Mouse (Mus musculus) kidney, embryonic 16.5 days (tissue): ENCODE measurements around the gene Txlng. TPM values are rescaled to one million over a fixed set of nuclear protein-coding genes. Genes with fewer than 3 reads are reported as not detected.
A peak's percentile ranks its signal among the peaks of the same experiment; 100 is the strongest.
"Not testable (repeated sequence)": the region's sequence is repeated elsewhere in the genome, so short reads cannot be mapped to it uniquely, and the experiment has no call there.

Experiments
- ATAC-seq: fragments of 200-750 bp; cut with Nextera tagmentation; 2 replicates; pipeline ENCODE4 v1.8.0; 2017; ENCODE audit warnings: moderate TSS enrichment; ENCODE audit not compliant: low FRiP score, low TSS enrichment
- H3K27ac ChIP-seq: fragments of 300-500 bp; sonication (generic); 2 replicates; pipeline ENCODE4 v1.5.1; 2014; ENCODE audit warnings: low read length
- H3K27me3 ChIP-seq: fragments of 300-500 bp; sonication (generic); 2 replicates; pipeline ENCODE4 v1.6.1; 2014; ENCODE audit warnings: low read length, control low read depth, mixed read lengths; ENCODE audit not compliant: insufficient read depth
- H3K36me3 ChIP-seq: fragments of 300-500 bp; sonication (generic); 2 replicates; pipeline ENCODE4 v1.6.1; 2014; ENCODE audit warnings: low read length, control low read depth, mixed read lengths; ENCODE audit not compliant: insufficient read depth
- H3K4me1 ChIP-seq: fragments of 300-500 bp; sonication (generic); 2 replicates; pipeline ENCODE4 v1.6.1; 2014; ENCODE audit warnings: low read length, control low read depth, mixed read lengths; ENCODE audit not compliant: insufficient read depth
- H3K4me2 ChIP-seq: fragments of 300-500 bp; sonication (generic); replicated peaks from 2 replicates; pipeline ENCODE4 v1.6.1; 2014; ENCODE audit warnings: low read depth, low read length
- H3K4me3 ChIP-seq: fragments of 300-500 bp; sonication (generic); 2 replicates; pipeline ENCODE4 v1.5.1; 2014; ENCODE audit warnings: mild to moderate bottlenecking, low read length
- H3K9ac ChIP-seq: fragments of 300-500 bp; sonication (generic); replicated peaks from 2 replicates; pipeline ENCODE4 v1.6.1; 2014; ENCODE audit warnings: low read length
- H3K9me3 ChIP-seq: fragments of 300-500 bp; sonication (generic); 2 replicates; pipeline ENCODE4 v1.6.1; 2016; ENCODE audit warnings: low read length, control low read depth
- WGBS: fragments of 180-500 bp; shearing (Covaris S2); extraction: QIAGEN DNeasy Blood & Tissue Kit; methylation state at CpG from one replicate; pipeline ENCODE4 v1.1.7; 2014; 5-methylcytosine and 5-hydroxymethylcytosine counted together
- polyA plus RNA-seq: library from polyadenylated mRNA; unstranded; fragments of >200 nt; fragmentation: Nextera tagmentation; extraction: Ambion mirVana; gene quantifications from 2 replicates; pipeline ENCODE4 v1.2.1, GENCODE M21; 2015

The Txlng gene
- polyA plus RNA-seq, 1 experiment from 2014 or later: 15.3 TPM

GRCm38 (mm10) chrX:162831542-162831941 lies 2.3 kb upstream of the Txlng start:
- Histone ChIP-seq H3K27ac (no peak overlapping the region), H3K36me3 (no peaks in the 10 kb centered on the region), H3K4me2 (no peak overlapping the region), H3K27me3 (peaks cover 7% of the 10 kb centered on the region; the same call in 1 of the 2 replicates), H3K4me1 (no peaks in the 10 kb centered on the region), H3K4me3 (no peak overlapping the region), H3K9ac (no peak overlapping the region), H3K9me3 (no peaks in the 10 kb centered on the region)
- WGBS: 75% methylated on average over 1 of the region's 1 CpGs
- ATAC-seq: no peak

- Histone ChIP-seq H3K9me3 (no peaks in the 10 kb centered on the region), H3K4me1 (no peaks in the 10 kb centered on the region), H3K9ac (no peak overlapping the region), H3K27me3 (peaks cover 7% of the 10 kb centered on the region; the same call in 1 of the 2 replicates), H3K36me3 (no peaks in the 10 kb centered on the region), H3K4me2 (no peak overlapping the region), H3K27ac (no peak overlapping the region), H3K4me3 (no peak overlapping the region)
- WGBS: 43% methylated on average over 1 of the region's 1 CpGs
- no peak for ATAC-seq
Observed at GRCm38 (mm10) chrX:162831036-162831435, 1.8 kb upstream of the Txlng start.

- not testable (repeated sequence) for H3K27me3 ChIP-seq, H3K4me1 ChIP-seq, H3K9ac ChIP-seq, H3K27ac ChIP-seq, H3K4me2 ChIP-seq, H3K4me3 ChIP-seq, H3K36me3 ChIP-seq, H3K9me3 ChIP-seq, ATAC-seq
- 65% methylated on average over 2 of the region's 2 CpGs for WGBS
Observed at GRCm38 (mm10) chrX:162830313-162830712, 1.1 kb upstream of the Txlng start.

- H3K9me3 ChIP-seq: no peaks in the 10 kb centered on the region
- H3K36me3 ChIP-seq: no peaks in the 10 kb centered on the region
- 42% methylated on average over 5 of the region's 5 CpGs for WGBS
- peak overlapping the region; percentile 30 for H3K4me2 ChIP-seq
- H3K4me3 ChIP-seq: peak overlapping the region; percentile 40
- peaks cover 7% of the 10 kb centered on the region; the same call in 1 of the 2 replicates for H3K27me3 ChIP-seq
- H3K4me1 ChIP-seq: no peaks in the 10 kb centered on the region
- peak; percentile 37; the same call in 1 of the 2 replicates for ATAC-seq
- H3K27ac ChIP-seq: no peak overlapping the region
- H3K9ac ChIP-seq: no peak overlapping the region
Observed at GRCm38 (mm10) chrX:162829741-162830140, 487 bp upstream of the Txlng start.

GRCm38 (mm10) chrX:162828783-162829182 lies 471 bp downstream of the Txlng start:
- no peaks in the 10 kb centered on the region for H3K36me3 ChIP-seq
- ATAC-seq: peak; percentile 57
- H3K27ac ChIP-seq: no peak overlapping the region
- H3K4me2 ChIP-seq: peak overlapping the region; percentile 82
- H3K9ac ChIP-seq: peak overlapping the region; percentile 67
- H3K9me3 ChIP-seq: no peaks in the 10 kb centered on the region
- no peaks in the 10 kb centered on the region for H3K4me1 ChIP-seq
- peak overlapping the region; percentile 60 for H3K4me3 ChIP-seq
- peaks cover 7% of the 10 kb centered on the region; the same call in 1 of the 2 replicates for H3K27me3 ChIP-seq
- WGBS: 29% methylated on average over 20 of the region's 20 CpGs

GRCm38 (mm10) chrX:162828016-162828415 lies 1.2 kb downstream of the Txlng start:
- H3K36me3 ChIP-seq: no peaks in the 10 kb centered on the region
- H3K9ac ChIP-seq: peak overlapping the region; percentile 67
- H3K27me3 ChIP-seq: peaks cover 7% of the 10 kb centered on the region; the same call in 1 of the 2 replicates
- 47% methylated on average over 6 of the region's 6 CpGs for WGBS
- H3K4me3 ChIP-seq: peak overlapping the region; percentile 60
- ATAC-seq: no peak
- no peaks in the 10 kb centered on the region for H3K9me3 ChIP-seq
- no peak overlapping the region for H3K27ac ChIP-seq
- no peaks in the 10 kb centered on the region for H3K4me1 ChIP-seq
- peak overlapping the region; percentile 82 for H3K4me2 ChIP-seq

GRCm38 (mm10) chrX:162800371-162800770 lies 28.9 kb downstream of the Txlng start:
- H3K36me3 ChIP-seq: 0 out of 2 replicates have a peak, but pooled peaks cover 3% of the 10 kb centered on the region
- H3K4me2 ChIP-seq: no peak overlapping the region
- H3K9ac ChIP-seq: no peak overlapping the region
- no peak overlapping the region for H3K27ac ChIP-seq
- no peaks in the 10 kb centered on the region for H3K27me3 ChIP-seq
- no peaks in the 10 kb centered on the region for H3K4me1 ChIP-seq
- no peak overlapping the region for H3K4me3 ChIP-seq
- no peak for ATAC-seq
- no peaks in the 10 kb centered on the region for H3K9me3 ChIP-seq

GRCm38 (mm10) chrX:162791392-162791791 lies 37.9 kb downstream of the Txlng start:
- H3K4me2 ChIP-seq, H3K27ac ChIP-seq, H3K9ac ChIP-seq, H3K4me3 ChIP-seq, H3K36me3 ChIP-seq, H3K27me3 ChIP-seq, ATAC-seq, H3K4me1 ChIP-seq, H3K9me3 ChIP-seq: not testable (repeated sequence)
- WGBS: 79% methylated on average over 5 of the region's 5 CpGs

- H3K27me3 ChIP-seq: peaks cover 2% of the 10 kb centered on the region; the same call in 1 of the 2 replicates
- H3K4me1 ChIP-seq: no peaks in the 10 kb centered on the region
- no peak overlapping the region for H3K27ac ChIP-seq
- WGBS: 80% methylated on average over 1 of the region's 1 CpGs
- no peak overlapping the region for H3K4me2 ChIP-seq
- H3K9me3 ChIP-seq: no peaks in the 10 kb centered on the region
- H3K36me3 ChIP-seq: 0 out of 2 replicates have a peak, but pooled peaks cover 3% of the 10 kb centered on the region
- no peak overlapping the region for H3K4me3 ChIP-seq
- no peak overlapping the region for H3K9ac ChIP-seq
- ATAC-seq: no peak
Observed at GRCm38 (mm10) chrX:162788372-162788771, 40.9 kb downstream of the Txlng start.

- Histone ChIP-seq H3K9ac (no peak overlapping the region), H3K27ac (no peak overlapping the region), H3K36me3 (peaks cover 20% of the 10 kb centered on the region; the same call in 1 of the 2 replicates), H3K4me1 (no peaks in the 10 kb centered on the region), H3K4me2 (no peak overlapping the region), H3K4me3 (no peak overlapping the region), H3K27me3 (peaks cover 7% of the 10 kb centered on the region; the same call in 1 of the 2 replicates), H3K9me3 (no peaks in the 10 kb centered on the region)
- ATAC-seq: no peak
- WGBS: 63% methylated on average over 1 of the region's 1 CpGs
Observed at GRCm38 (mm10) chrX:162770726-162771125, 58.5 kb downstream of the Txlng start.
